In the genomic region with DNA sequence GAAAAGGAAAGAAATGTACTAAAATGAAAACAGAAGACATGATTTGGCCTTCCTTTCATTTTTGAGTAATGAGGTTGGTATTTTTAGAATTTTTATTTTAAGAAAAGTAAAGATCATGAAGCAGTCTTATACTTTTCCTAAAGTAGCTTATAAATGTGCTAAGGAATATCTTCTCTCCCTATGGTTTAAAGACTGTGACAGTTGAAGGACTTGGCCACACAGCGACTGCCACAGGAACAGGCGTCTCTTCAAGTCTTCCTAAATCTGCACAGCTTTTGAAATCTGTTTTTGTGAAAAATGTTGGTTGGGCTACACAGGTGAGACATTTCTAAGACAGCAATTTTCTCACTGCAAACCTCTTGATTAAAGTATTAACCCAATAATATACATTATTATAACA, we compare ENCODE assay signal across 16 mouse cellular contexts.
"Had no signal": no experiment of that assay in that cellular context is flagged by ENCODE, and none has a peak within 500 bp of the region (broad histone marks: within the 10 kb centered on the region; RNA-seq: fewer than 3 reads in every experiment).

No protein-coding gene starts in this region.

- DNase-seq: retina, postnatal 1 day; right cerebral cortex, adult 18-20 months; right cerebral cortex, postnatal 14 days; right cerebral cortex, postnatal 25 days; right cerebral cortex, postnatal 4 days; spleen, adult 18-20 months; thymus, adult 18-20 months; thymus, adult 2 months; thymus, postnatal 14 days; thymus, postnatal 25 days; thymus, postnatal 36 days; thymus, postnatal 4 days had no signal

- H3K9ac ChIP-seq: neural tube, embryonic 13.5 days; neural tube, embryonic 15.5 days; stomach, embryonic 15.5 days had no signal

- H3K4me2 ChIP-seq: neural tube, embryonic 13.5 days; neural tube, embryonic 15.5 days; stomach, embryonic 15.5 days had no signal

- H3K4me3 ChIP-seq: neural tube, embryonic 13.5 days; neural tube, embryonic 15.5 days; stomach, embryonic 15.5 days had no signal

- H3K27me3 ChIP-seq: neural tube, embryonic 13.5 days; neural tube, embryonic 15.5 days; stomach, embryonic 15.5 days had no signal

- H3K4me1 ChIP-seq: neural tube, embryonic 13.5 days; neural tube, embryonic 15.5 days; stomach, embryonic 15.5 days had no signal

- H3K27ac ChIP-seq: neural tube, embryonic 13.5 days; neural tube, embryonic 15.5 days; stomach, embryonic 15.5 days; stomach, postnatal 0 days had no signal

- H3K9me3 ChIP-seq: neural tube, embryonic 13.5 days; neural tube, embryonic 15.5 days; stomach, embryonic 15.5 days had no signal
